Mouse (Mus musculus) testis, adult 2 months (tissue): ENCODE data around the gene Spata16. TPM values are rescaled to one million over a fixed set of nuclear protein-coding genes. Genes with fewer than 3 reads are reported as not detected.

Experiments used
- H3K27ac ChIP-seq: fragments of 200-500 bp; 2 replicates; pipeline ENCODE4 v1.5.1; 2012; ENCODE audit warnings: low read depth, low read length; ENCODE audit not compliant: control insufficient read depth, insufficient read depth
- H3K27me3 ChIP-seq: fragments of 200-500 bp; 2 replicates; pipeline ENCODE4 v1.6.1; 2012; ENCODE audit warnings: mild to moderate bottlenecking, low read length, moderate library complexity; ENCODE audit not compliant: control insufficient read depth, insufficient read depth
- H3K36me3 ChIP-seq: fragments of 200-500 bp; 2 replicates; pipeline ENCODE4 v1.6.1; 2012; ENCODE audit warnings: mild to moderate bottlenecking, low read length; ENCODE audit not compliant: control insufficient read depth, insufficient read depth
- H3K4me1 ChIP-seq: fragments of 200-500 bp; 2 replicates; pipeline ENCODE4 v1.6.1; 2012; ENCODE audit warnings: low read length; ENCODE audit not compliant: control insufficient read depth, insufficient read depth
- H3K4me3 ChIP-seq: fragments of 200-500 bp; 2 replicates; pipeline ENCODE4 v1.5.1; 2012; ENCODE audit warnings: low read depth, mild to moderate bottlenecking, low read length, moderate library complexity, mixed read lengths; ENCODE audit not compliant: control insufficient read depth
- CTCF ChIP-seq: fragments of 200-500 bp; IDR thresholded peaks from 2 replicates; pipeline ENCODE4 v1.5.1; 2012; ENCODE audit warnings: low read depth, mild to moderate bottlenecking, inconsistent platforms, low read length, moderate library complexity; ENCODE audit not compliant: control insufficient read depth, insufficient read depth, insufficient replicate concordance
- POLR2A ChIP-seq: fragments of 200-500 bp; IDR thresholded peaks from 2 replicates; pipeline ENCODE4 v1.6.1; 2012; ENCODE audit warnings: low read depth, mild to moderate bottlenecking, inconsistent platforms, low read length, moderate library complexity; ENCODE audit not compliant: control insufficient read depth
- polyA plus RNA-seq: library from polyadenylated mRNA; depleted of rRNA; stranded (reverse); fragments of >200 nt; gene quantifications from 2 replicates; pipeline ENCODE4 v1.2.3, GENCODE M21; 2012

The Spata16 gene
- polyA plus RNA-seq, 1 experiment: 144 TPM

DNA sequence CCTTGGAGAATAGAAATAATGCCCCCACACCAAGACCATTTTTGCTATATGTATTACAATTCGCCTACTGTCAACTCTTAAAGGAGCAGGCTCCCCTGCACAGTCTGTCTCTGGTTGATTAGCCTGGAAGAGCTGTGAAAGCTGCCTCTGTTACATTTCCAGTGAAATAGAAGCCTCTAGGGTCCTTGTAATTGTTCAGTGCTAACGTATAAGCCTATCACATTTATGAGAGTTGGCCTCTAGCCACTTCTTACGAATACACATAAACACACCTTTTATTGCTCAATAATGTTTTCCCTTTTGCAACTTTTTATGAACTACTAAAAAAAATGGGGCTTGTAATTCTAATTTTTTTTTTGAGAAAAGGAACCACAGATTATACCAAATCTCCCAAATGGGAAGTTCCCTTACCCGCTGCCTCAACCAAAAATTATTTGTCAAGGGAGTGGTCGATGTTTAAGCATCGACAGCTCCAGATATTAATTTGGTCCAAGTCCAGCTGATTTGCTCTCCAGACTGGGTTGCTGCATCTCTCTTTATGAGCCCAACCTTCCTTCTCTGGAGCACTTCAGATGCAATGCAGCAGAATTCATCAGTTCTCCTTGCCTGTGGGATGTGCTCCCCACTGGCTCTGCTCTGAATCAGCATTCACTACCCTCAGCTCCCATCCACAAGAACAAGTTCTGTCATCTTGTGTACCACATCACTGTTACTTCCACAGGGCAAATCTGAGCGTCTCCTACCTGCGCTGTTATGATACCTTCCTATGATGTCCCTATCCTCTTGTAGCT, 392.8 kb downstream of the Spata16 start:
- Histone ChIP-seq H3K27ac (no peak overlapping the region), H3K4me3 (no peak overlapping the region), H3K27me3 (no peaks in the 10 kb centered on the region), H3K4me1 (no peaks in the 10 kb centered on the region), H3K36me3 (no peaks in the 10 kb centered on the region)
- TF ChIP-seq POLR2A (no peak), CTCF (no peak)
